Mouse (Mus musculus) midbrain, postnatal 0 days (tissue): ENCODE results near the gene Ranbp1. TPM values are rescaled to one million over a fixed set of nuclear protein-coding genes. Genes with fewer than 3 reads are reported as not detected.
A peak's percentile ranks its signal among the peaks of the same experiment; 100 is the strongest.

Experiments
- ATAC-seq: fragments of 200-750 bp; cut with Nextera tagmentation; 2 replicates; pipeline ENCODE4 v1.8.0; 2017; ENCODE audit warnings: moderate number of reproducible peaks, mild to moderate bottlenecking, moderate TSS enrichment, moderate library complexity; ENCODE audit not compliant: low FRiP score
- DNase-seq: peaks from one replicate; pipeline ENCODE4 v3.0.0-alpha.2; 2015; ENCODE audit warnings: low spot score
- H3K27ac ChIP-seq: fragments of 300-500 bp; sonication (generic); 2 replicates; pipeline ENCODE4 v1.5.1; 2014; ENCODE audit warnings: low read depth, mild to moderate bottlenecking, low read length, mixed read lengths
- H3K27me3 ChIP-seq: fragments of 300-500 bp; sonication (generic); 2 replicates; pipeline ENCODE4 v1.6.1; 2014; ENCODE audit warnings: low read length, control low read depth, mixed read lengths; ENCODE audit not compliant: insufficient read depth
- H3K36me3 ChIP-seq: fragments of 300-500 bp; sonication (generic); 2 replicates; pipeline ENCODE4 v1.6.1; 2014; ENCODE audit warnings: low read length, control low read depth, mixed read lengths; ENCODE audit not compliant: insufficient read depth
- H3K4me1 ChIP-seq: fragments of 300-500 bp; sonication (generic); 2 replicates; pipeline ENCODE4 v1.6.1; 2014; ENCODE audit warnings: mild to moderate bottlenecking, control low read depth, antibody characterized with exemption, low read length, mixed read lengths; ENCODE audit not compliant: insufficient read depth
- H3K4me2 ChIP-seq: fragments of 300-500 bp; sonication (generic); 2 replicates; pipeline ENCODE4 v1.6.1; 2014; ENCODE audit warnings: low read depth, mild to moderate bottlenecking, low read length, mixed read lengths; ENCODE audit not compliant: poor library complexity, severe bottlenecking
- H3K4me3 ChIP-seq: fragments of 300-500 bp; sonication (generic); 2 replicates; pipeline ENCODE4 v1.5.1; 2014; ENCODE audit warnings: low read depth, mild to moderate bottlenecking, low read length, moderate library complexity
- H3K9ac ChIP-seq: fragments of 300-500 bp; sonication (generic); replicated peaks from 2 replicates; pipeline ENCODE4 v1.6.1; 2014; ENCODE audit warnings: mild to moderate bottlenecking, low read length, moderate library complexity, mixed read lengths; ENCODE audit not compliant: poor library complexity, severe bottlenecking
- H3K9me3 ChIP-seq: fragments of 300-500 bp; sonication (generic); 2 replicates; pipeline ENCODE4 v1.6.1; 2016; ENCODE audit warnings: low read length, control low read depth
- CTCF ChIP-seq: IDR thresholded peaks from 2 replicates; pipeline ENCODE4 v1.5.1; 2016; ENCODE audit warnings: antibody characterized with exemption, mild to moderate bottlenecking
- WGBS: fragments of 180-500 bp; shearing (Covaris S2); extraction: QIAGEN DNeasy Blood & Tissue Kit; methylation state at CpG from one replicate; pipeline ENCODE4 v1.1.7; 2014; 5-methylcytosine and 5-hydroxymethylcytosine counted together
- polyA plus RNA-seq: library from polyadenylated mRNA; unstranded; fragments of >200 nt; fragmentation: Nextera tagmentation; extraction: Ambion mirVana; gene quantifications from 2 replicates; pipeline ENCODE4 v1.2.1, GENCODE M21; 2015
- total RNA-seq: library from RNA; depleted of rRNA; stranded (reverse); fragments of >200 nt; gene quantifications from 2 replicates; pipeline ENCODE4 v1.2.3, GENCODE M21; 2014

The Ranbp1 gene
- total and polyA plus RNA-seq, 2 experiments from 2014 or later = 192 to 447 TPM

GRCm38 (mm10) chr16:18275166-18275565, 26.6 kb upstream of the Ranbp1 start:
- 54% methylated on average over 2 of the region's 2 CpGs for WGBS
- no peak overlapping the region for H3K4me3 ChIP-seq
- H3K9me3 ChIP-seq = no peaks in the 10 kb centered on the region
- no peak overlapping the region for H3K9ac ChIP-seq
- no peak overlapping the region for H3K4me2 ChIP-seq
- H3K36me3 ChIP-seq = peaks cover 48% of the 10 kb centered on the region
- no peaks in the 10 kb centered on the region for H3K4me1 ChIP-seq
- H3K27me3 ChIP-seq = no peaks in the 10 kb centered on the region
- DNase-seq = no peak
- TF ChIP-seq CTCF = no peak
- no peak for ATAC-seq
- no peak overlapping the region for H3K27ac ChIP-seq

GRCm38 (mm10) chr16:18268182-18268581, 19.6 kb upstream of the Ranbp1 start:
- DNase-seq = no peak
- Histone ChIP-seq H3K4me2 (no peak overlapping the region), H3K36me3 (peaks cover 47% of the 10 kb centered on the region)

GRCm38 (mm10) chr16:18265024-18265423, 16.5 kb upstream of the Ranbp1 start:
- Histone ChIP-seq H3K9ac (no peak overlapping the region), H3K27me3 (no peaks in the 10 kb centered on the region), H3K36me3 (peaks cover 34% of the 10 kb centered on the region), H3K4me1 (no peaks in the 10 kb centered on the region), H3K4me2 (no peak overlapping the region), H3K27ac (no peak overlapping the region), H3K4me3 (no peak overlapping the region), H3K9me3 (no peaks in the 10 kb centered on the region)
- no peak for TF ChIP-seq CTCF
- DNase-seq (no peak), ATAC-seq (no peak)
- 68% methylated on average over 2 of the region's 2 CpGs for WGBS

More at GRCm38 (mm10) chr16:18268182-18268581, 19.6 kb upstream of the Ranbp1 start:
- H3K27me3 ChIP-seq = no peaks in the 10 kb centered on the region
- no peak overlapping the region for H3K27ac ChIP-seq
- peak; percentile 49 for TF ChIP-seq CTCF
- H3K9ac ChIP-seq = no peak overlapping the region
- 88% methylated on average over 5 of the region's 5 CpGs for WGBS
- H3K4me1 ChIP-seq = no peaks in the 10 kb centered on the region
- no peak for ATAC-seq
- no peak overlapping the region for H3K4me3 ChIP-seq
- H3K9me3 ChIP-seq = no peaks in the 10 kb centered on the region

- ATAC-seq = no peak
- DNase-seq = no peak
- no peak for TF ChIP-seq CTCF
- no peaks in the 10 kb centered on the region for H3K9me3 ChIP-seq
- WGBS = 97% methylated on average over 2 of the region's 2 CpGs
- no peak within 1 kb of the TSS for H3K9ac ChIP-seq
- H3K4me2 ChIP-seq = no peak within 1 kb of the TSS
- H3K27me3 ChIP-seq = no peaks in the 10 kb centered on the region
- peaks cover 61% of the 10 kb centered on the region for H3K36me3 ChIP-seq
- H3K4me1 ChIP-seq = no peaks in the 10 kb centered on the region
- no peak within 1 kb of the TSS for H3K27ac ChIP-seq
- H3K4me3 ChIP-seq = no peak within 1 kb of the TSS
These were observed 9.7 kb upstream of the Ranbp1 start, which contains the start of gene Gm49776 for GRCm38 (mm10) chr16:18258221-18258620. Gm49776 (minus strand) TSS chr16:18258321.

GRCm38 (mm10) chr16:18253866-18254265, 5.3 kb upstream of the Ranbp1 start:
- WGBS = 97% methylated on average over 1 of the region's 1 CpGs
- TF ChIP-seq CTCF = no peak
- ATAC-seq = no peak

GRCm38 (mm10) chr16:18252736-18253135, 4.2 kb upstream of the Ranbp1 start:
- no peak for TF ChIP-seq CTCF
- Histone ChIP-seq H3K27ac (no peak overlapping the region), H3K4me1 (peaks cover 10% of the 10 kb centered on the region), H3K9ac (no peak overlapping the region), H3K36me3 (peaks cover 60% of the 10 kb centered on the region), H3K4me2 (no peak overlapping the region), H3K9me3 (no peaks in the 10 kb centered on the region), H3K27me3 (no peaks in the 10 kb centered on the region), H3K4me3 (no peak overlapping the region)
- WGBS = 86% methylated on average over 6 of the region's 6 CpGs
- DNase-seq (no peak), ATAC-seq (no peak)

More at GRCm38 (mm10) chr16:18253866-18254265, 5.3 kb upstream of the Ranbp1 start:
- Histone ChIP-seq H3K9me3 (no peaks in the 10 kb centered on the region), H3K9ac (no peak overlapping the region), H3K36me3 (peaks cover 68% of the 10 kb centered on the region), H3K4me3 (no peak overlapping the region), H3K27ac (no peak overlapping the region), H3K27me3 (no peaks in the 10 kb centered on the region), H3K4me1 (peaks cover 10% of the 10 kb centered on the region), H3K4me2 (no peak overlapping the region)
- DNase-seq = no peak
